Mouse (Mus musculus): ENCODE results near the gene Colgalt2.

DNA sequence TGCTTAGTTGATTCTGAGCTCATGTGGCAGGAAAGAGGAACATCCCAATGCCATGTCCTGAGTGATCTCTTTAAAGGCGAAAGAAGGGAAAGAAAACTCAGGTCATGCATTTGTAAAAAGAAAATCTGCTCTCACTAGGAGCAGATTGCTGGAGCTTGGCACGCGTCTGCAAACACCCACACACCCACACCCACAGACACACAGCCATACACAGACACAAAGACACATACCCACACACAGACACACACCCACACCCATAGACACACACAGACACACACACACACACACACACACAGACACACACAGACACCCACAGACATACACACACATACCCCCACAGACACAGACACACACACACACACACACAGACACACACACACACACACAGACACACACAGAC lies 122.6 kb downstream of the Colgalt2 start:
- no peak for TF ChIP-seq CTCF (IDR thresholded peaks at IDR 0.05; ENCODE audit: borderline replicate concordance, extremely low read depth, insufficient read depth, insufficient read length)
- no peak for TF ChIP-seq POLR2A (IDR thresholded peaks at IDR 0.05; ENCODE audit: borderline replicate concordance, extremely low read depth, insufficient read depth, insufficient read length, poor library complexity, severe bottlenecking)
